Mouse (Mus musculus) embryonic facial prominence, embryonic 11.5 days (tissue): ENCODE measurements around the gene Anxa4. TPM values are rescaled to one million over a fixed set of nuclear protein-coding genes. Genes with fewer than 3 reads are reported as not detected.

Experiments used
- ATAC-seq: fragments of 200-750 bp; cut with Nextera tagmentation; replicated peaks from 2 replicates; pipeline ENCODE4 v1.8.0; 2017; ENCODE audit warnings: low read depth; ENCODE audit not compliant: insufficient number of reproducible peaks, low FRiP score, low TSS enrichment
- DNase-seq: peaks from one replicate; pipeline ENCODE4 v3.0.0-alpha.2; 2015; ENCODE audit warnings: low spot score
- H3K27ac ChIP-seq: fragments of 300-500 bp; sonication (generic); replicated peaks from 2 replicates; pipeline ENCODE4 v1.5.1; 2014; ENCODE audit warnings: mild to moderate bottlenecking, low read depth, low read length, control low read depth
- H3K27me3 ChIP-seq: fragments of 300-500 bp; sonication (generic); 2 replicates; pipeline ENCODE4 v1.6.1; 2014; ENCODE audit warnings: mild to moderate bottlenecking, low read length, moderate library complexity, mixed read lengths; ENCODE audit not compliant: control insufficient read depth, insufficient read depth
- H3K36me3 ChIP-seq: fragments of 300-500 bp; sonication (generic); replicated peaks from 2 replicates; pipeline ENCODE4 v1.6.1; 2014; ENCODE audit warnings: low read depth, mild to moderate bottlenecking, low read length, moderate library complexity, mixed read lengths; ENCODE audit not compliant: control insufficient read depth, insufficient read depth
- H3K4me1 ChIP-seq: fragments of 300-500 bp; sonication (generic); 2 replicates; pipeline ENCODE4 v1.6.1; 2014; ENCODE audit warnings: low read length, mixed read lengths; ENCODE audit not compliant: control insufficient read depth, insufficient read depth
- H3K4me2 ChIP-seq: fragments of 300-500 bp; sonication (generic); 2 replicates; pipeline ENCODE4 v1.6.1; 2014; ENCODE audit warnings: low read depth, mild to moderate bottlenecking, control low read depth, low read length, moderate library complexity
- H3K4me3 ChIP-seq: fragments of 300-500 bp; sonication (generic); 2 replicates; pipeline ENCODE4 v1.5.1; 2014; ENCODE audit warnings: low read depth, low read length, control low read depth
- H3K9ac ChIP-seq: fragments of 300-500 bp; sonication (generic); replicated peaks from 2 replicates; pipeline ENCODE4 v1.6.1; 2014; ENCODE audit warnings: mild to moderate bottlenecking, control low read depth, low read length
- H3K9me3 ChIP-seq: fragments of 300-500 bp; sonication (generic); replicated peaks from 2 replicates; pipeline ENCODE4 v1.6.1; 2016; ENCODE audit warnings: mild to moderate bottlenecking, low read length, inconsistent platforms, mixed read lengths; ENCODE audit not compliant: control insufficient read depth
- WGBS: fragments of 180-500 bp; shearing (Covaris S2); extraction: QIAGEN DNeasy Blood & Tissue Kit; methylation state at CpG from one replicate; pipeline ENCODE4 v1.1.7; 2014; 5-methylcytosine and 5-hydroxymethylcytosine counted together
- polyA plus RNA-seq: library from polyadenylated mRNA; unstranded; fragments of >200 nt; fragmentation: Nextera tagmentation; extraction: Ambion mirVana; gene quantifications from 2 replicates; pipeline ENCODE4 v1.2.1, GENCODE M21; 2014

Gene Anxa4
- polyA plus RNA-seq, 1 experiment from 2014 or later: 12.5 TPM

DNA sequence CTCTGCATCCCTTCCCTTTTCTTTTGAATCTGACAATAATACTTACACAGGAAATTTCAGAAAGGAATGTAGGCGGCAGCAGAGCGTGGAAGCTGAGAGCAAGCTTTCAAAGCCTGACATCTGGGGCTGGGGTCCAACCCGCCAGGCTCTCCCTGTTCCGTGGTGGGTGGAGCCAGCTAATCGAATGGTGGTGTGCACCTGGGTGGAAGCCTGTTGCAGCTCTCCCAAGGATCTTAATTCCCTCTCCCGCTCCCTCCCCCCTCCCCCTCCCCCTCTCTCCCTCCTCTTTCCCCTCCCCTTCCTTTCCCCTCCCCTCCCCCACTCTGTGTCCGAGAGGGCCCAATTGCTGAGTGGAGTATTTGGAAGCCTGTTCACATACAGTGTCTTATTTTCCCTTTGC, 22.1 kb upstream of the Anxa4 start:
- Histone ChIP-seq H3K36me3 (no peaks in the 10 kb centered on the region), H3K4me3 (no peak overlapping the region), H3K27ac (peak overlapping the region; percentile 28), H3K4me1 (peaks cover 4% of the 10 kb centered on the region; the same call in 1 of the 2 replicates), H3K9ac (peak overlapping the region; percentile 22; the same call in 1 of the 2 replicates), H3K27me3 (no peaks in the 10 kb centered on the region), H3K4me2 (peak overlapping the region; percentile 19), H3K9me3 (no peaks in the 10 kb centered on the region)
- DNase-seq (peak; percentile 70), ATAC-seq (no peak)
- WGBS: 3% methylated on average over 7 of the region's 7 CpGs

DNA sequence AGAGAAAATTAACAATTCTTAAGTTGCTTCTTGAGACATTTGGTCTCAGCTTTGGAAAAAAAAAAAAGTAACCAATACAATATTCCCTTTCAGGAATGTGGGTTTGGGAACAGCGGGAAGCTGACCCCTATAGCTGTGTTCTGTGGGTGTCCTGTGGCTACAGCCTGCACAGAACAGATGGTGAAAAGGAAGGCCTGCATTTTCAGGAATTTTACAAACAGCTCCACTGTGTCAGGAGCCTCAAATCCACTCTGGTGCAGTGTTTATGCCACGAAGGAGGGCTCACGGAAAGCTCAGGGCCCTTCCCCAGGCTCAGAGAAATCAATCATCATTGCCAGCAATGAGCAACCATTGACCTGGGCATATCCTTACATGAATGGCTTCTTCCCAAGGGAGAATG, 21.5 kb upstream of the Anxa4 start:
- ATAC-seq (no peak), DNase-seq (no peak)
- Histone ChIP-seq H3K36me3 (no peaks in the 10 kb centered on the region), H3K27ac (no peak overlapping the region; the same call in 1 of the 2 replicates), H3K9me3 (no peaks in the 10 kb centered on the region), H3K4me1 (peaks cover 4% of the 10 kb centered on the region; the same call in 1 of the 2 replicates), H3K4me2 (peak overlapping the region; percentile 19), H3K4me3 (no peak overlapping the region), H3K27me3 (no peaks in the 10 kb centered on the region), H3K9ac (peak overlapping the region; percentile 22; the same call in 1 of the 2 replicates)
- 24% methylated on average over 3 of the region's 3 CpGs for WGBS

DNA sequence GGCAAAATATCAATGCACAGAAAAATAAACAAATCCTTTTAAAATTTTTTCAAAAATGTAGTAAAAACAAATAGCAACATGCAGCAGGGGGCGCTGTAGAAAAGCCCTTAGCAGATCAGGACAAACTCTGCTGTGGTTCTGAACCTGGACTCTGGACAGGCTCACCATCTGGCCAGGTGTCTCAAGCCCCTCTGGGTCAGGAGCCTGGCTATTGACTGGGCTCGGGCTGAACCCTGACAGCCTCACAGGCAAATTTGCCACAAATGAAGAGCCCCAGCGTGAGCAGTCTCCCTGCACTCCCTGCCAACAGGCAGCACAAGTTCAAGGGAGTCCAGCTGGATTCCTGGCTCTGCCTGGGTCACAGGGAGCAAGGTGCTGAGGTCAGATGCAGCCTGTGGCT, 20.0 kb upstream of the Anxa4 start:
- H3K27ac ChIP-seq: no peak overlapping the region
- ATAC-seq (no peak), DNase-seq (peak; percentile 62)
- no peak overlapping the region for H3K4me2 ChIP-seq
- H3K36me3 ChIP-seq: no peaks in the 10 kb centered on the region
- H3K9me3 ChIP-seq: no peaks in the 10 kb centered on the region
- no peaks in the 10 kb centered on the region for H3K27me3 ChIP-seq
- no peak overlapping the region for H3K9ac ChIP-seq
- H3K4me3 ChIP-seq: no peak overlapping the region
- peaks cover 4% of the 10 kb centered on the region; the same call in 1 of the 2 replicates for H3K4me1 ChIP-seq
- 19% methylated on average over 3 of the region's 3 CpGs for WGBS

DNA sequence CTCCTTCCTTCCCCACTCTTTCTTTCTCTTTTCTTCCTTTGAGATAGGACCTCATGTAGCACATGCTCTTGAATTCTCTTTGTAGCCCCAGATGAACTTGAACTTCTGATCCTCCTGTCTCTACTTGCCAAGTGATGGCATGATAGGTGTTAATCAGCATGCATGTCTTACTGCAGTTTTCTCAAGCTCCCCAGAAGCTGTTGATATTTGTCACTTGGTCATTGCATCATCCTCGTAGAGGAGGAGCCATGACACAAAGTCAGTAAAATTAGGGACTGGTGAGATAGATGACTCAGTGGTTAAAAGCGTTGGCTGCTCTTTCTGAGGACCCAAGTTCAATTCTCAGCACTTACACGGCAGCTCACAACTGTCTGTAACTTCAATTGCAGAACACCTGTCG, 19.5 kb upstream of the Anxa4 start:
- WGBS: 60% methylated on average over 4 of the region's 4 CpGs
- DNase-seq (no peak), ATAC-seq (no peak)
- H3K36me3 ChIP-seq: no peaks in the 10 kb centered on the region
- H3K27me3 ChIP-seq: no peaks in the 10 kb centered on the region
- no peak overlapping the region for H3K4me2 ChIP-seq
- no peak overlapping the region for H3K27ac ChIP-seq
- H3K4me3 ChIP-seq: no peak overlapping the region
- H3K4me1 ChIP-seq: peaks cover 4% of the 10 kb centered on the region; the same call in 1 of the 2 replicates
- H3K9ac ChIP-seq: no peak overlapping the region
- no peaks in the 10 kb centered on the region for H3K9me3 ChIP-seq

DNA sequence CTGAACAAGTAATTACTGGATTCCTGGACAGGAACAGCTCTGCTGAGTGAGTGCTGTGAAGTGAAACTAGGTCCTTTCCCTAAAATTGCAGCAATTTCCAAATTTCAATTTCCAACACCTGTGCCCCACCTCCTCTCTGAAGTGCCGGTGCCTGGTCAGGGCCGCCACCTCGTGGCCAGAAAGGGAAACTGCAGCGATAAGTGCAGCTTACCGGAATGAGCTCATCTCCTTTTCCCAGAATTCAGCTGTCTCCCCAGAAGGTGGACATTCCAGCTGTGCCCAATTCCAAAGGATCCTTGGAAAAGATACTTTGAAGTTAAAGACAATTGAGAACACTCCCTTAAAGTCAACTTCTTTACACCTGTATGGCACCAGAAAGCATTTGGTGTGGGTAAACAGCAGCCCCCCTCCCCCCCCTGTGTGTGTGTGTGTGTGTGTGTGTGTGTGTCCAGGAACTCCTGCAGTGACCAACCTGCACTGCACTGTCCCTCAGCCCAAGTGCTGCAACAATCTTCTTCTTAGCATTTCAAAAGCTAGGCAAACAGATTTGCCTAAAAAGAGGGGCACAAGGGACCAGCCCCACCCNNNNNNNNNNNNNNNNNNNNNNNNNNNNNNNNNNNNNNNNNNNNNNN, 13.2 kb upstream of the Anxa4 start:
- peak; percentile 72 for DNase-seq
- H3K27me3 ChIP-seq: no peaks in the 10 kb centered on the region
- no peaks in the 10 kb centered on the region for H3K9me3 ChIP-seq
- H3K4me2 ChIP-seq: no peak overlapping the region
- ATAC-seq: no peak
- H3K27ac ChIP-seq: no peak overlapping the region
- H3K4me3 ChIP-seq: no peak overlapping the region
- no peak overlapping the region for H3K9ac ChIP-seq
- WGBS: 4% methylated on average over 5 of the region's 5 CpGs
- no peaks in the 10 kb centered on the region for H3K36me3 ChIP-seq
- H3K4me1 ChIP-seq: no peaks in the 10 kb centered on the region

DNA sequence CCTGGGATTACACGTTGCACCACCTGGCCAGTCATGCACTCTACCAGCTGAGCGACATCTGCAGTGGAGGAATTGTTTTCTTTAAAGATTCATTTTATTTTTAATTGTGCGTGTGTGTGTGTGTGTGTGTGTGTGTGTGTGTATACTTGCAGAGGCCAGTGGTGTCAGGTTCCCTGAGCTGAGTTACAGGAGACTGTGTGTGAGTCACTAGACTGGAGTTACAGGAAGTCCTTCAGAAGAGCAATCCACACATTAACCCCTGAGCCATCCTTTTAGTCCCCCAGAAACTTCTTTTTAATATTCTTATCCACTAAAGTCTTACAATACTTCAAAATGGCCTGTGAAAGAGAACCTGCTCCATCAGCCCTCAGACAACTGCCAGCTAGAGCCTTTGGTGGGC, 11.3 kb upstream of the Anxa4 start:
- no peak overlapping the region for H3K4me3 ChIP-seq
- H3K4me2 ChIP-seq: no peak overlapping the region
- 65% methylated on average over 3 of the region's 3 CpGs for WGBS
- H3K36me3 ChIP-seq: no peaks in the 10 kb centered on the region
- DNase-seq (no peak), ATAC-seq (no peak)
- H3K9ac ChIP-seq: no peak overlapping the region
- no peak overlapping the region for H3K27ac ChIP-seq
- H3K27me3 ChIP-seq: no peaks in the 10 kb centered on the region
- no peaks in the 10 kb centered on the region for H3K4me1 ChIP-seq
- H3K9me3 ChIP-seq: no peaks in the 10 kb centered on the region

DNA sequence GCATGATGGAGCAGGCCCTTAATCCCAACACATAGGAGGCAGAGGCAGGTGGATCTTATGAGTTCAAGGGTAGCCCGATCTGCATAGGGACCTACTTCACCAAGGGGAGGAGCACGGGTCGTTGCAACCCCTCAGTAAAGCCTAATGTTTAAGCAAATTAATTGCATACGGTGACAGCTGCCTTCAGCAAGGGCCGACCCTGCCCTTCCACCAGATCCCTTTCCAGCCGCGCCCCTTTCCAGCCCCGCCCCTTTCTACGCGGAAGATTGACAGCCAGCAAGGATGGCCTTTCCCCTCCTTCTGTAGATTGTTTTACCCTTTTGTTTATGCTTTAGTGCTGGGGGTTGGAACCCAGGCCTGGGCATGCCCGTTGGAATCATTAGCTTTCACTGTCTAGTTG, 8.0 kb upstream of the Anxa4 start:
- ATAC-seq (no peak), DNase-seq (no peak)
- Histone ChIP-seq H3K9ac (no peak overlapping the region), H3K27ac (no peak overlapping the region), H3K4me1 (no peaks in the 10 kb centered on the region), H3K27me3 (no peaks in the 10 kb centered on the region), H3K36me3 (no peaks in the 10 kb centered on the region), H3K9me3 (no peaks in the 10 kb centered on the region), H3K4me2 (no peak overlapping the region), H3K4me3 (no peak overlapping the region)
- WGBS: 35% methylated on average over 11 of the region's 11 CpGs

DNA sequence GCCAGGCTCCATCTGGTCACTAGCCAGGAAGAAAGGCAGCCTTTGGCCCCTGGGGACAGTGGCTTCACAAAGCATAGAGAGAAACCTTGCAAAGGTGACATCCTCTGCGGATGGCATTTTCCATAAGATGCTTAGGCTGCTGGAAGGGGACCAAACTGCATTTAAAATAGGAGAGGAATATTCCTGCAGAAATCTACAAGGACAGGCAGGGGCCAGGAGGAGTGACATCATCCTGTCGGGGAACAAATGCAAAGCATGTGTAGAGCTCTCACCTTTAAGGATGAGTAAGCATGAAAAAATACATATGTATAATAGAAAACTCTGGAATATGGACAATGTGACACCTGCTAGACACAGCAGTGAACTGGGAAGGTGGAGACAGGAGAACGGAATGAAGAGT, 7.1 kb upstream of the Anxa4 start:
- WGBS: 84% methylated on average over 3 of the region's 3 CpGs

More for the DNA sequence above, 7.1 kb upstream of the Anxa4 start:
- Histone ChIP-seq H3K9ac (no peak overlapping the region), H3K9me3 (no peaks in the 10 kb centered on the region), H3K4me1 (no peaks in the 10 kb centered on the region), H3K4me2 (no peak overlapping the region), H3K36me3 (no peaks in the 10 kb centered on the region), H3K27me3 (no peaks in the 10 kb centered on the region), H3K4me3 (no peak overlapping the region), H3K27ac (no peak overlapping the region)
- ATAC-seq (no peak), DNase-seq (no peak)
